Mouse (Mus musculus) myocyte (in vitro differentiated cells): ENCODE results near the gene Rbm44.

Experiments
- MAX ChIP-seq: IDR thresholded peaks from one replicate; pipeline ENCODE4 v1.6.1; 2011; ENCODE audit warnings: low read depth, mild to moderate bottlenecking, control low read depth
- POLR2AphosphoS2 ChIP-seq: IDR thresholded peaks from one replicate; pipeline ENCODE4 v1.6.1; 2011; ENCODE audit warnings: low read depth, control low read depth; ENCODE audit not compliant: insufficient read length
- TCF12 ChIP-seq: IDR thresholded peaks from one replicate; pipeline ENCODE4 v1.6.1; 2011; ENCODE audit warnings: mild to moderate bottlenecking, control low read depth; ENCODE audit not compliant: poor library complexity, insufficient read depth, severe bottlenecking

- TF ChIP-seq POLR2AphosphoS2 (no peak), TCF12 (no peak), MAX (no peak)
Measured at GRCm38 (mm10) chr1:91181261-91181660, 36.4 kb downstream of the Rbm44 start.
